Mouse (Mus musculus): ENCODE results near the gene Guca2a.

DNA sequence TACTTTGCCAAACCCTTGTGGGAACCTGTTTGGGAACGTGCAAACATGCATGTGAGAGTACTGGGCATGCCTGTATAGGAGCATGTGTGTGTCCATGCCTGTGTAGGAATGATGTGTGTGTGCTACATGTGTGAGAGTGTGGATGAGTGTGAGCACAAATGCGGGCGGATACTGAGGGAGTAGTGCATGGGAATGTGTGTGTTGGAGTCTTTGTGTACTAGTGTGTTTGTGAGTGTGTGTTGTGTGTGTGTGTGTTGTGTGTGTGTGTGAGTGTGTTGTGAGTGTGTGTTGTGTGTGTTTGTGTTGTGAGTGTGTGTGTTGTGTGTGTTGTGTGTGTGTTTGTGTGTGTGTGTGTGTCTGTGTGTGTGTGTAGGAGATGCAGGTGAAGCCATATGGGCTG lies 30.7 kb downstream of the Guca2a start:
- no peak for TF ChIP-seq EP300 (IDR thresholded peaks at IDR 0.05; ENCODE audit: low read depth)
- TF ChIP-seq CTCF (IDR thresholded peaks at IDR 0.05; ENCODE audit: low read depth) = no peak

All from liver, postnatal 0 days (tissue).